Mouse (Mus musculus): ENCODE measurements around the gene Pdgfb.

GRCm38 (mm10) chr15:79970940-79971339 is 43.8 kb downstream of the Pdgfb start, which contains the start of gene Cbx7:
- TF ChIP-seq EP300 (IDR thresholded peaks at IDR 0.05; ENCODE audit: low read depth) (no peak), CTCF (IDR thresholded peaks at IDR 0.05; ENCODE audit: low read depth) (no peak)

All from heart, postnatal 0 days (tissue).